ENCODE assay signal across 8 mouse cellular contexts in the genomic region with DNA sequence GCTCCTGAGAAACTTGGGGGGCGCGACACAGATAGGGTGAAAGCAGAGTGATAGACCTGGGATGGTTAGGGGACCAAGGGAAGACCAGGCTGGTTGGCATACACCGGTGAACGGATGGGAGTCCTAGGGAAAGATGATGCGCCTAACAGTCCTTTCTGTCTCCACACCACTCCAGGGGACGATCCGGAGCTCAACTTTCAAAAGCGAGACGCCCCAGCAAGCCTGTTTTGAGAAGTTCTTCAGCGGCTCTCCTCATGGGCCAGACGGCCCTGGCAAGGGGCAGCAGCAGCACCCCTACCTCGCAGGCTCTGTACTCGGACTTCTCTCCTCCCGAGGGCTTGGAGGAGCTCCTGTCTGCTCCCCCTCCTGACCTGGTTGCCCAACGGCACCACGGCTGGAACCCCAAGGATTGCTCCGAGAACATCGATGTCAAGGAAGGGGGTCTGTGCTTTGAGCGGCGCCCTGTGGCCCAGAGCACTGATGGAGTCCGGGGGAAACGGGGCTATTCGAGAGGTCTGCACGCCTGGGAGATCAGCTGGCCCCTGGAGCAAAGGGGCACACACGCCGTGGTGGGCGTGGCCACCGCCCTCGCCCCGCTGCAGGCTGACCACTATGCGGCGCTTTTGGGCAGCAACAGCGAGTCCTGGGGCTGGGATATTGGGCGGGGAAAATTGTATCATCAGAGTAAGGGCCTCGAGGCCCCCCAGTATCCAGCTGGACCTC. TPM values are rescaled to one million over a fixed set of nuclear protein-coding genes. Genes with fewer than 3 reads are reported as not detected.
DNase-seq lines count a peak whose midpoint lies in the region; ATAC-seq and TF ChIP-seq lines count a peak whose summit lies in the region.

No protein-coding gene starts in this region.

- H3K4me3 ChIP-seq in cerebellum, adult 2 months (replicated peaks; ENCODE audit: insufficient read depth, low read depth, low read length) = peak overlapping the region; percentile 64
- peak overlapping the region; percentile 46 for H3K4me3 ChIP-seq in forebrain, embryonic 16.5 days (replicated peaks; ENCODE audit: low read length)
- H3K4me3 ChIP-seq in hindbrain, embryonic 10.5 days = peak overlapping the region; percentile 69

- H3K36me3 ChIP-seq in forebrain, embryonic 16.5 days (ENCODE audit: control insufficient read depth, insufficient read depth) = no peaks in the 10 kb centered on the region
- peaks cover 29% of the 10 kb centered on the region for H3K36me3 ChIP-seq in hindbrain, embryonic 10.5 days

- peak overlapping the region; percentile 65 for H3K27ac ChIP-seq in cerebellum, adult 2 months (ENCODE audit: insufficient read depth, low read length)
- peak overlapping the region; percentile 60 for H3K27ac ChIP-seq in forebrain, embryonic 16.5 days (ENCODE audit: low read length)
- peak overlapping the region; percentile 90 for H3K27ac ChIP-seq in hindbrain, embryonic 10.5 days

- H3K4me2 ChIP-seq in forebrain, embryonic 16.5 days (ENCODE audit: low read length) = peak overlapping the region; percentile 80

- 0 out of 2 replicates have a peak, but pooled peaks have one; percentile 1 for ATAC-seq in forebrain, embryonic 16.5 days

- DNase-seq in NIH3T3 (ENCODE audit: low read depth) = peak; percentile 96
- peak; percentile 85 to 90 for DNase-seq in cerebellum, adult 2 months
- peak; percentile 87 for DNase-seq in hindbrain, embryonic 10.5 days (ENCODE audit: low spot score)
- peak; percentile 53 to 61 for DNase-seq in layer of hippocampus, postnatal 25 days (ENCODE audit: extremely low spot score in 1 of 2, low spot score in 1 of 2)
- DNase-seq in lung, postnatal 4 days = peak; percentile 89 to 91
- DNase-seq in retina, embryonic 14.5 days (ENCODE audit: low spot score) = peak; percentile 91
- DNase-seq in urinary bladder, adult 2 months (ENCODE audit: low spot score) = peak; percentile 77

- peak overlapping the region; percentile 55 for H3K9ac ChIP-seq in forebrain, embryonic 16.5 days (replicated peaks; ENCODE audit: low read depth, low read length)

- TF ChIP-seq POLR2A in cerebellum, adult 2 months (IDR thresholded peaks at IDR 0.05; ENCODE audit: borderline replicate concordance, insufficient read depth, low read length) = no peak; the same call in 1 of the 2 replicates

- no peaks in the 10 kb centered on the region for H3K9me3 ChIP-seq in forebrain, embryonic 16.5 days (ENCODE audit: control insufficient read depth, low read length)
- no peaks in the 10 kb centered on the region for H3K9me3 ChIP-seq in hindbrain, embryonic 10.5 days

- TF ChIP-seq CTCF in cerebellum, adult 2 months (IDR thresholded peaks at IDR 0.05; ENCODE audit: borderline replicate concordance, insufficient read depth, low read depth, low read length) = peak; percentile 67

- WGBS in cerebellum, adult 2 months = under 1% methylated on average over 35 of the region's 35 CpGs
- WGBS in forebrain, embryonic 16.5 days = under 1% methylated on average over 35 of the region's 35 CpGs
- WGBS in hindbrain, embryonic 10.5 days = under 1% methylated on average over 35 of the region's 35 CpGs

- no peaks in the 10 kb centered on the region for H3K27me3 ChIP-seq in cerebellum, adult 2 months (ENCODE audit: control insufficient read depth, insufficient read depth, low read length)
- H3K27me3 ChIP-seq in forebrain, embryonic 16.5 days (replicated peaks; ENCODE audit: control insufficient read depth, insufficient read depth, low read length) = no peaks in the 10 kb centered on the region
- H3K27me3 ChIP-seq in hindbrain, embryonic 10.5 days (ENCODE audit: insufficient read depth, poor library complexity, severe bottlenecking) = no peaks in the 10 kb centered on the region

- H3K4me1 ChIP-seq in cerebellum, adult 2 months (ENCODE audit: control insufficient read depth, insufficient read depth, low read length) = peaks cover 24% of the 10 kb centered on the region
- H3K4me1 ChIP-seq in forebrain, embryonic 16.5 days (replicated peaks; ENCODE audit: control insufficient read depth, insufficient read depth, low read length) = peaks cover 38% of the 10 kb centered on the region
- H3K4me1 ChIP-seq in hindbrain, embryonic 10.5 days (replicated peaks) = peaks cover 73% of the 10 kb centered on the region

RNA-seq across cellular contexts. Expression of a gene that starts 0.8 kb away (rescaled TPM):
- 12.1 and 13.8 TPM in 2 replicates for polyA plus RNA-seq in cerebellum, adult 2 months (2012; rRNA removed)
- 4.7 and 5.9 TPM in 2 replicates for polyA plus RNA-seq in forebrain, embryonic 16.5 days (2015; fragmentation: Nextera tagmentation; extraction: Ambion mirVana)
- 8.3 and 8.7 TPM in 2 replicates for polyA plus RNA-seq in hindbrain, embryonic 10.5 days (2016; fragmentation: Nextera tagmentation; extraction: Ambion mirVana)
- 1 to 10 TPM; 4.5 to 6.0 TPM for total RNA-seq in layer of hippocampus, postnatal 25 days (2021)
- 22.3 and 24.4 TPM in 2 replicates for polyA plus RNA-seq in urinary bladder, adult 2 months (2012; rRNA removed)

RNA-seq across cellular contexts. Expression of a gene that starts 4.9 kb away (rescaled TPM):
- 1,162 and 1,205 TPM in 2 replicates for polyA plus RNA-seq in cerebellum, adult 2 months (2012; rRNA removed)
- polyA plus RNA-seq in forebrain, embryonic 16.5 days (2015; fragmentation: Nextera tagmentation; extraction: Ambion mirVana) = 359 and 360 TPM in 2 replicates
- polyA plus RNA-seq in hindbrain, embryonic 10.5 days (2016; fragmentation: Nextera tagmentation; extraction: Ambion mirVana) = 794 and 931 TPM in 2 replicates
- total RNA-seq in layer of hippocampus, postnatal 25 days (2021) = 100 to 1,000 TPM; 685 to 811 TPM
- polyA plus RNA-seq in urinary bladder, adult 2 months (2012; rRNA removed) = 322 and 324 TPM in 2 replicates

RNA-seq across cellular contexts. Expression of a gene that starts 20.1 kb away (rescaled TPM):
- polyA plus RNA-seq in cerebellum, adult 2 months (2012; rRNA removed) = 155 and 159 TPM in 2 replicates
- 203 and 216 TPM in 2 replicates for polyA plus RNA-seq in forebrain, embryonic 16.5 days (2015; fragmentation: Nextera tagmentation; extraction: Ambion mirVana)
- 206 and 211 TPM in 2 replicates for polyA plus RNA-seq in hindbrain, embryonic 10.5 days (2016; fragmentation: Nextera tagmentation; extraction: Ambion mirVana)
- total RNA-seq in layer of hippocampus, postnatal 25 days (2021) = 100 to 1,000 TPM; 164 to 183 TPM
- polyA plus RNA-seq in urinary bladder, adult 2 months (2012; rRNA removed) = 68.8 and 73.6 TPM in 2 replicates

RNA-seq across cellular contexts. Expression of a gene that starts 20.1 kb away (rescaled TPM):
- 1.3 and 1.4 TPM in 2 replicates for polyA plus RNA-seq in cerebellum, adult 2 months (2012; rRNA removed)
- 69.7 and 76.7 TPM in 2 replicates for polyA plus RNA-seq in forebrain, embryonic 16.5 days (2015; fragmentation: Nextera tagmentation; extraction: Ambion mirVana)
- polyA plus RNA-seq in hindbrain, embryonic 10.5 days (2016; fragmentation: Nextera tagmentation; extraction: Ambion mirVana) = 232 and 255 TPM in 2 replicates
- total RNA-seq in layer of hippocampus, postnatal 25 days (2021) = 1 to 10 TPM; 1.1 to 1.2 TPM
- 5.0 and 5.5 TPM in 2 replicates for polyA plus RNA-seq in urinary bladder, adult 2 months (2012; rRNA removed)

RNA-seq across cellular contexts. Expression of a gene that starts 29.7 kb away (rescaled TPM):
- polyA plus RNA-seq in cerebellum, adult 2 months (2012; rRNA removed) = 4.9 and 6.7 TPM in 2 replicates
- polyA plus RNA-seq in forebrain, embryonic 16.5 days (2015; fragmentation: Nextera tagmentation; extraction: Ambion mirVana) = 2.5 and 4.9 TPM in 2 replicates
- 2.5 and 4.8 TPM in 2 replicates for polyA plus RNA-seq in hindbrain, embryonic 10.5 days (2016; fragmentation: Nextera tagmentation; extraction: Ambion mirVana)
- total RNA-seq in layer of hippocampus, postnatal 25 days (2021) = 1 to 10 TPM; 1.7 TPM
- polyA plus RNA-seq in urinary bladder, adult 2 months (2012; rRNA removed) = 1.2 and 1.4 TPM in 2 replicates

Comparison
In these comparisons a context has a peak if more than half of its experiments do, and no peak if none do; other contexts are left out.
1. Peak in every context shown above with its lines: DNase-seq, ATAC-seq, H3K4me3 ChIP-seq and H3K27ac ChIP-seq.